Mouse (Mus musculus): ENCODE results near the gene Pycr2.
"Not testable (repeated sequence)": the region's sequence is repeated elsewhere in the genome, so short reads cannot be mapped to it uniquely, and the experiment has no call there.

The Pycr2 gene

DNA sequence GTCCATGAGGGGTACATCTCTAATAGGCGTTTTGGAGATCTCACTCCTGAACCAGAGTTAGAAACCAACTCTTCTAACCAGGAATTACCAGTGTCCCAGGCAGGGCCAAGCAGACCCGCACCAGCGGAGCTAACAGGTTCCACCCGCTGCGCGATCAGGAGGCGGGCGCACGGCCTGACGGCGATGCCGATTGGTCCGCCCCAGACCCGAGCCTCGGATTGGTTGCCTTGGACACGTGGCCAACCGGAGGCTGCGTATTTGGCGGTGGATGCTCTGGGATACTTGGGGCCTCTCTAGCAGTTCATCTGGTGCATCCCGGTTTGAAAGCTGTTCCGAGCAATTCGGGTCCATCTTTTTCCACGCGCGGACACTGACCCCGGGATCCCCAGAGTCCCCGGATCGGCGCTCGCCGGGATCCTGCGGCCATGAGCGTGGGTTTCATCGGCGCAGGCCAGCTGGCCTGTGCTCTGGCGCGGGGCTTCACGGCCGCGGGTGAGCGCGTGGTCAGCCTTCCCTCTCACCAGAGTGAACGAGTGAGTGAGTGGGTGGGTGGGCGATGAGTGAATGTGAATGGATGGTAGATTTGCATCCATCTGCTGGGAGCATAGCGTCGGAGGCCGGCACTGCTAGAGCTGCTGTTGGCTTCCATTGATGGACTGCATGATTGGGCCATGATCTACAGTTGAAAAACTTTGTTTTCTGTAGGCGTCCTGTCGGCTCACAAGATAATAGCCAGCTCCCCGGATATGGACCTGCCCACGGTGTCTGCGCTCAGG is at the start of gene Pycr2:
Gene Pycr2 (plus strand): TSS at position 255 of the 776 bp plus-strand sequence.
- in situ Hi-C loops (cut with MboI, MseI): loop anchor here (5.0 kb wide), 1 partner anchor 73 kb away; no protein-coding TSS in a partner anchor

DNA sequence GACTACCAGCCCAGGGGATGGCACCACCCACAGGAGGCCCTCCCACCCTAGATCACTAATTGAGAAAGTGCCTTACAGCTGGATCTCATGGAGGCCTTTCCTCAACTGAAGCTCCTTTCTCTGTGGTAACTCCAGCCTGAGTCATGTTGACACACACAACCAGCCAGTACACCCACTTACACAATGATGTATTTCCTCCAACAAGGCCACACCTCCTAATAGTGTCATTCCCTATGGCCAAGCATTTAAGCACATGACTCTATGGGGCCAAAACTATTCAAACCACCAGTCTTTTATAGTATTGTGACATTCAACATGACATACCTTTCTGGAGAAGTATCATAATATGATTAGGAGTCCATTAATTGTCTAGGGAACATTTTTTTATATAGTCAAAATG is 45.3 kb upstream of the Pycr2 start:
- in situ Hi-C loops (cut with MboI, MseI): no loop called here

DNA sequence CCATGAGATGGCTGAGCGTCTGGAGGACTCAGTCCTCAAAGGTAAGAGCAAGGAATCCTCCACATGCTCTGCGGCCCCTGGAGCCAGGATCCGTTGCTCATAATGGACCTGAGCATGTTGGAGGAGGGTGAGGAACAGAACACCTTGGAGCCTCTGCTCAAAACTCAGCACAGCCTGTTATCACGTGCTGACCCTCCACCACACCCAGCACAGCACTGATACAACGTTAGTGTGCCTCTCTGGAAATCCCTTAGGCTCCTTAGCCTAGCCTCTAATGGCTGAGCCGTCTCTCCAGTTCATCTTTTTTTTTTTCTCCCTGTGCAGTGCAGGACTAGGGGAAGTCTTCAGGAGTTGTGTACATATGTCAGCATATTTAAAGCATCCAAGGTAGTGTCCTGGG is 44.1 kb upstream of the Pycr2 start:
- in situ Hi-C loops (cut with MboI, MseI): no loop called here

DNA sequence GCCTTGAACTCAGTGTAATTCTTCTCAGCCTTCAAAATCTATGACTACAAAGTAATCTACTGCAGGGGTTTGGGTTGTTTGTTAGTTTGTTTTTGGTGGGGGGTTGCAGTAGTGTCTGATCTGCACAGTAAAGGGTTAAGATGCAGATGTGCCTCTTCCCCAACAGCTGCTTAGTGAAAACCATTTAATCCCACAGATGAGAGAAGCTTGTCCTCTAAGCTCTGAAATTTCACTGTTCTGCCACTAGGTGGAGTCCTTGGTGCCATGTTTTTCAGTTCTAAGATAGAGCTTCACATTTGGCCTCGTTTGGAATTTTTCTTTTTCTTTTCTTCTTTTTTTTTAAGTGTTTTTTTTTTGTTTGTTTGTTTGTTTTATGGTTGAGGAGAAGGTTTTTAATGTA is 40.5 kb upstream of the Pycr2 start:
- in situ Hi-C loops (cut with MboI, MseI): no loop called here

DNA sequence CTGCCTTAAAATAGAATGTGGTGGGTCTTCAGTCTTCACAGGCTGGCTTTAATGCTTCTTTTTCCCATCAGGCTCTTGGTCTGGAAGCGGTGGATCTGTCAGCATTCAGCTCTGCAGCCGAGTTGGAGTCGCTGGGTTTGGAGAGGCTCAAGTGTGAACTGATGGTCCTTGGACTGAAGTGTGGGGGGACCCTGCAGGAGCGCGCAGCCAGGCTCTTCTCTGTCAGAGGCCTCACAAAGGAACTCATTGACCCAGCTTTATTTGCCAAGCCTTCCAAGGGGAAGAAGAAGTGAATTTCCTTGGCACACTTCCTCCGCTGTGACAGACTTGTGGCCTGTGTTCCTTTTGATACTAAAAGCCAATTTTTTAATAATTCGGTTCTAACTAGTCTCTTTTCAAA is 38.1 kb upstream of the Pycr2 start:
- in situ Hi-C loops (cut with MboI, MseI): loop anchor here (5.0 kb wide), 1 partner anchor 101 kb away; no protein-coding TSS in a partner anchor

DNA sequence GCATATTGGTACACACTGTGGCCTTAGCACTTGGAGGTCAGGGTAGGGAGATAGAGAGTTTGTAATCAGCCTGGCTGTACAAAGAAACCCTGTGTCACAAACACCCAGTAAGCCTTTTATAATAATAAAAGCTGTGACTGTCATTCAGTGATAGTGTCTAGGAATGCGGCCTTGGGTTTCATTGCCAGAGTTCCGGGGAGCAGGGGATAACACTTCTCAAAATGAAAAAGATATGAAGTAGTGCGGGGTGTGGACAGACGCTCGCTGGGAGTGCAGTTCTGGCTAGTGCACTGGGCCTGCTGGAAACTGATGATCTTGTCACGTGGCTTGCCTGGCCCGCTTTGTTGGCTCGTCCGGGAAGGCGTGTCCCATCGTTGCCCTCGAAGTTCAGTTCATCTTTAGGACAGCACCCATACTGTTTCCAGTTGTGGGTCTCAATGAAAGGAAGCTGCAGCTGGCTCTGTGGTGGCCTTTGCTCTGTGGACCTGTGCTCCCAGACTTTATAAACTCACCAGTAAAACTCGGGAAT is 33.9 kb upstream of the Pycr2 start:
- in situ Hi-C loops (cut with MboI, MseI): no loop called here

DNA sequence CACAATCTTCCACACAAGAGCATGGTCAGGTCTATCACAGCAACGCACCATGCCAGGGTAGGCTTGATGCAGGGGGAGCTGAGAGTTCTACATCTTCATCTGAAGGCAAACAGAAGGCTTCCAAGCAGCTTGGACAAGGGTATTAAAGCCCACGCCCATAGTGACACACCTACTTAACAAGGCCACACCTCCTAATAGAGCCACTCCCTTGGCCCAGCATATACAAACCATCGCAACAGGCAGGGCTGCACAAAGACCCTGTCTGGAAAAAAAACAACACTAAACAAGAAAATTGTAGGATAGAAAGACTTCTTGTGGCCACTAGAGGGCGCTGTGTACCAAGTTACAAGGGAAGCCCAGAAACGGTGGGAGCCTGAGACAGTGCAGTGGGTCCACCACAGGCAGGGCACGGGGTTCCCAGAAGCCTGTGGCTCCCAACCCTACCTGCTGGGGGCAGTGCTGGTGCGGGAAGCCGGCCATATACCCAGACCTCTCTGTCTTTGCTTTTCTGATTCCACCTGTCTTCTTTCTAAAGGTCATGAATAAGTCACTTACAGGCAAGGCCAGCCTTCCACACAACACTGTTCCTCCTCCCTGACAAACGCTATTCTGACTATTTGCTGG is 30.1 kb upstream of the Pycr2 start:
- in situ Hi-C loops (cut with MboI, MseI): no loop called here

DNA sequence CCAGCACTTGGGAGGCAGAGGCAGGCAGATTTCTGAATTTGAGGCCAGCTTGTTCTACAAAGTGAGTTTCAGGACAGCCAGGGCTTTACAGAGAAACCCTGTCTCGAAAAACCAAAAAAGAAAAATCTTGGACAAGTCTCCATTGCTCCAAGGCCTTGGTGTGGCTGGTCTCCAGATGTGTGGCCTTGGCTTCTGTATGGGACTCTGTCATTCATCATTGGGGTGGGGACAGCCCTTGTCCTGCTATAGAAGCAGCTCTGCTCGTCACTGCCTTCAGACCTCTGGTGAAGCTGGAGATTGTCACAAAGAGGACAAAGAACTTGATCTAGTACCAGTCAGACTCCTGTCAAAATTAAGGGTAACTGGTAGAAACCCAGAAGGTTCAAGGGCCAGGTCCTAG is 29.5 kb upstream of the Pycr2 start:
- in situ Hi-C loops (cut with MboI, MseI): no loop called here

DNA sequence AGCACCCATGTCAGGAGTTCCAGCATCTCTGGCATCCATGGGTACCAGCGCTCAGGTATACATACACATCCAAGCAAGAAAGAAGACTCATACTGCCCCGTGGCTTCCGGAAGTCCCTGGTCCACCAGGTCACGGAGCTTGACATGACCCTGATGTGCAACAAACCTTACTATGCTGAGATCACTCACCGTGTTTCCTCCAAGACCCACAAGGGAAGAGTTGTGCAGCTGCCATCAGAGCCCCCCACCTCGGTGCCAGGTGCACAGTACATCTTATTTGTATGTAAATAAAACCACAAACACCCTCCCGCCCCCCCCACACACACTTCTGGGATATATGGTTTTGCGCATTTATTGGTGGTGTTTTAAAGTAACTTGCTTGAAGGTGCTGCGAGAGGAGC is 29.0 kb upstream of the Pycr2 start:
- in situ Hi-C loops (cut with MboI, MseI): no loop called here

DNA sequence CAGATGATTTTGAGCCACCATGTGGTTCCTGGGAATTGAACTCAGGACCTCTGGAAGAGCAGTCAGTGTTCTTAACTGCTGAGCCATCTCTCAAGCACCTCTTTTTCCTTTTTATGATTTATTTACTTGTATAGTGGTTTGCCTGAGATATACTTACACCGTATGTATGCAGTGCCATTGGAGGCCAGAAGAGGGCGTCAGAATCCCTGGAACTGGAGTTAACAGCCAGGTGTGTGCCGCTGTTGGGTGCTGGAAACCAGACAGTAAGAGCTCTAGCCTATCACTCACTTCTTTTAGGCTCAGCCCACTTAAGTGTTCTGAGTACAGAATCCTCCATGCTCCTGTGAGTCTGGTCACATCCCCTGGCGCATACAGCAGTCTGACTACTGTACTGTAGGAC is 26.6 kb upstream of the Pycr2 start:
- in situ Hi-C loops (cut with MboI, MseI): no loop called here

DNA sequence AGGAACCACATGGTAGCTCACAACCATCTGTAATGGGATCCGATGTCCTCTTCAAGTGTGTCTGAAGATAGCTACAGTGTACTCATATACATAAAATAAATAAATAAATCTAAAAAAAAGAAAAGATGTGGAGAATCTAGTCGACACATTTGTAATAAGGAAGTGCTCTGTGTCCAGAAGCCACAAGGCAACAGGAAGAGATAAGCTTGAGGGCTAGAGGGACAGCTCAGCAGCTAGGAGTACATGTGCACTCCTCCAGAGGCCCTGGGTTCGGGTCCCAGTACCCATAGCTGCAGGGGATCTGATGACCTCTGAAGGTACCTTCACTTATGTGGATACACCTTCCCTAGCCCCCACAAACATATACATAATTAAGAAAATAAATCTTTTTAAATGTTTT is 22.3 kb upstream of the Pycr2 start:
- in situ Hi-C loops (cut with MboI, MseI): no loop called here

DNA sequence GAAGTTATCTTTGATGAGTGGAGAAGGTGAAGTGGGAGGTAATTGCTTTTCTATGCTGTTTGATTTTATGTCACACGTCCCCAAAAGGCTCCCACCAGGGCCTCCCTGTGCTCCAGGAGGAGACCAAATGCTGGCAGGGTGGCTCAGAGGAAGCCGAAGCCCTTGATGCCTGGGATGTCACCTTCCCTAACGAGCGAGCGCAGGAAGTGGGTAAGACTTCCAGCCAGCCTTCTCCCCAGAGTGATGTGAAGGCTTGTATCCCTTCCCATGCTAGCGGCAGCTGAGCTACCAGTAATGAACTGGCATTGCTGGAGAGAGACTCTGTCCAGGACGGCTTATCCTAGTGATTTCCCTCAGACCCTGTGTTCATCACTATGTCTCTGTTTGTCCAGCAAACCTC is 20.4 kb upstream of the Pycr2 start:
- in situ Hi-C loops (cut with MboI, MseI): no loop called here

DNA sequence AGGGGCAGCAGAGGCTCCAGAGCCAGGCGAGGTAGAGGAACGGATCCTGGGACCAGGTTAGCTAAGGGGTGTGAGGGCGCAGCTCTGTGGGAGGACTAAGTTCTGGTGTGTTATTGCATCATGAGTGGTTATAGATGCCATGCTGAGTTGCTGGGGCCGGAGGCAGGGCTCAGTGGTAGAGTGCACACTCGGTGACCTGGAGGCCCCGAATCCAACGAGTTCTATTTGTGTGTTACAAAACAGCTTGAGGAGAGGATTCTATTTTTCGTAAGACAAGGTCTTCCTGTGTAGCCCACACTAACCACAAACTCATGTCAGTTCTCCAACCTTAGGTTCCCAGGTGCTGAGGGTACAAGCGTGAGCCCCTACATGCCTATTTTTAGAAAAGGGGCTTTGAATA is 19.6 kb upstream of the Pycr2 start:
- in situ Hi-C loops (cut with MboI, MseI): no loop called here

DNA sequence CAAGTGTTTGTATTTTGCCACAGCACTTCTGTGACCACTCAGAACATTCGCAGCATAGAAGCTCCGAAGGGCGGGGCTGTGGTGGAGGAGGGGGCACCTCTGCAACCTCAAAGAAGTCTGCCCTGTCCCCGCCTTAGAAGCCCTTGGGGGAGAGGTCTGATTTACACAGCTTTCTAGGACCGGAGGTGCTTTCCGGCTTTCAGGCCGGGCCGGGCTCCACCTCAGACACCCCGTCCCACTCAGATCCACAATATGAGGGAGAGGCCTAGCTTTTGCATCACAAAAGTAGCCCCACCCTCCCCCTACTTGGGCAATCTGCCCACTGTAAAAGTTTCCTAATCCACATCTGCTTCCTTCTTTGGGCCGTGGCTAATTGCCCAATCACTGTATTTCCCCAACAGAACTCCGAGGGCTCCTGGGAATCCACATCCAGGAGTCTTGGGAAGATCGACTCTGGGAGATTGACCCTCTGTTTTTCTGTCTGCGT is 15.5 kb upstream of the Pycr2 start:
- in situ Hi-C loops (cut with MboI, MseI): no loop called here

DNA sequence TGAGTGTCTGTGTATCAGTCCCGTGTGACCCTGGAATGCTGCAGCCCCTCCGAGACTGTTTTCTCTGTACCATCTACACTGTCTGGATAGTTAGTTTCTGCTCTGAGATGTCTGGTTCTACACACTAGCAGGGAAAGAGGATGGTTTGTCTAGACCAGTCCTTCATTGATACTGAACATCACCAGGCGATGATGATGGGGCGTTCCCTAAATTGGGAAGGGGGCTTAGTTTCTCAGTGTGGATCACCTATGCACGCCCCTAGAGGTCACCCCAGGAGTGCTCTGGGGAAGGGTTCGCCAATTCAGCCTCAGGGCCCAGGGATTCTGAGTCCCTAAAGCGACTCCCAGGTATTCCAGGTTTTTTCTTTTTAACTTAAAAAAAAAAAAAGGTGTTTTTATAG is 14.9 kb upstream of the Pycr2 start:
- in situ Hi-C loops (cut with MboI, MseI): no loop called here

DNA sequence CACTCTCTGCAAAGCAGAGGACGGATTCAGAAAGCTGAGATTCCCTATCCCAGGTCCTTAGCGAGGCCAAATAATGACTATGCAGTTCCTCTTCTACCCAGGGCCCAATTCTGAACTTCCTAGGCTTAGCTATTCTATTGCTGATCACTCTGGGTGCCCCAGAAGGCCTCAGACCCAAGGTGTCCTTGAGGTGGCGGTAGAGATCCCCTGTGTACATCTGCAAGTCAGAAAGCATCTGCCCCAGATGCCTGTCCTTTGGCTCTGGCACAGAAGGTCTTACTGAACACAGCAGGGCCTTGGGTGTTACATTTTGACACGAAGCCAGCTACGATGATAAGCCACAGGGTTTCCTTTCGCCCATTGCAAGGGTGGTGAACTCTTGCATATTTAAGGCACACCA is 14.3 kb upstream of the Pycr2 start:
- in situ Hi-C loops (cut with MboI, MseI): no loop called here

DNA sequence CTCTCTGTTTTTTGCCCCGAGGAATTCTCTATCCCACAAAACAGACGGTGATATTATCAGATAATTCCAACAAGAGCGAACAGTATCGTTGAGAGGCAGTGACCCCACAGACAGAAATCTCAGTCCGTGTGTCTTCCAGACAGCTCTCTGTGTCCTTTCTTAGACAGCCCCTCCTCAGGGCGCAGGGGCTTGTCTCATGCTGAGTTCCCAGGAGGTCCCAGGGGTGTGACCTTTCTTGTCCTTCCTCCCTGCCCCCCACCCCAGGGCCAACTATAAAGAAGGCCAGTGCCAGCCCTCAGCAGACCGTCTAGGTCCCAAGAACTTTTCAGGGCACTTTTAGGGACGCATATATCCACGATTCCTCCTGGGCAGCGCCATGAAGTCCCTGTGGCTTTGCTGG is 11.3 kb upstream of the Pycr2 start, which contains the start of gene Lefty2:
Gene Lefty2 (plus strand): TSS at position 301 of the 400 bp plus-strand sequence.
- in situ Hi-C loops (cut with MboI, MseI): no loop called here

DNA sequence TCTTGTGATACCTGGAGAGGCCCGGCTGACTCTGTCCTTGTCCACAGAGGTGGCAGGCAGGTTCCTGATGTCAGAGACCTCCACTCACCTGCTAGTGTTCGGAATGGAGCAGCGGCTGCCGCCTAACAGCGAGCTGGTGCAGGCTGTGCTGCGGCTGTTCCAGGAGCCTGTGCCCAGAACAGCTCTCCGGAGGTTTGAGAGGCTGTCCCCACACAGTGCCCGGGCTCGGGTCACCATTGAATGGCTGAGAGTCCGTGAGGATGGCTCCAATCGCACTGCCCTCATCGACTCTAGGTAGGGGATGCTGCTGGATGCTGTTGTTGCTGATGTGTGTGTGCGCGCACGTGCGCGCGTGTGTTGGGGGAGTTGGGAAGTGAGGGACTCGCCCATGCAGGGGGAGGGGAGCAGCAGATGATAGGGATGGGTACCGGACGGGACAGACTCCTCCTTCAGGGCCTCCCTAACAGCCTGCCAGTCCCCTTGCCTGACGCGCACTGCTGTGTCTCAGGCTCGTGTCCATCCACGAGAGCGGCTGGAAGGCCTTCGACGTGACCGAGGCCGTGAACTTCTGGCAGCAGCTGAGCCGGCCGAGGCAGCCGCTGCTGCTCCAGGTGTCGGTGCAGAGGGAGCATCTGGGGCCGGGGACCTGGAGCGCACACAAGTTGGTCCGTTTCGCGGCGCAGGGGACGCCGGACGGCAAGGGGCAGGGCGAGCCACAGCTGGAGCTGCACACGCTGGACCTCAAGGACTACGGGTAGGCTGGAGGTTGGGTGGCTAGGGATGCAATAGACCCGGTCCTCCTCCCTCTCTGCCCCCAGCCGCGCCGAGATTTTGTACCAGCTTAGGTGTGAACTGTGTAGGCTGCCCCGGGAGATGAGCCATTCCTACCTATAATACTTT is 9.8 kb upstream of the Pycr2 start:
- in situ Hi-C loops (cut with MboI, MseI): not testable (repeated sequence)

DNA sequence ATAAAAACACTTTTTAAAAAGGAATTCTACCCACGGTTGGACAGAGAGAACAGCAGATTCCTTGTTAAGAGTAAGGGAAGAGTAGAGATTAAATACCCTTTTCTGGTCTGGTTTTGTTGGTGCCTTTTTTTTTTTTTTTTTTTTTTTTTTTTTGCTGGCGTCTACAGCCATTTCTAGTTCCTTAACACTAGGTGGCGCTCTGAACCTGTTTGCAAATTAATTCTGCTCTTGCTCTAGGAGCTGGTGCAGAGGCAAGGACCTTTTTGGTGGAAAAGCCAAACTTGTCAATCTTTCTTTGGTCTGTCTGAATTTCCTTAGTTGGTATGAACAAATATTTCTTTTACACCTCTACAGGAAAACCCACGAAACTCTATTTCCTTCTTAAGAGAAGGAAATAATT is 3.0 kb upstream of the Pycr2 start:
- in situ Hi-C loops (cut with MboI, MseI): loop anchor here (5.0 kb wide), 1 partner anchor 76 kb away; no protein-coding TSS in a partner anchor

DNA sequence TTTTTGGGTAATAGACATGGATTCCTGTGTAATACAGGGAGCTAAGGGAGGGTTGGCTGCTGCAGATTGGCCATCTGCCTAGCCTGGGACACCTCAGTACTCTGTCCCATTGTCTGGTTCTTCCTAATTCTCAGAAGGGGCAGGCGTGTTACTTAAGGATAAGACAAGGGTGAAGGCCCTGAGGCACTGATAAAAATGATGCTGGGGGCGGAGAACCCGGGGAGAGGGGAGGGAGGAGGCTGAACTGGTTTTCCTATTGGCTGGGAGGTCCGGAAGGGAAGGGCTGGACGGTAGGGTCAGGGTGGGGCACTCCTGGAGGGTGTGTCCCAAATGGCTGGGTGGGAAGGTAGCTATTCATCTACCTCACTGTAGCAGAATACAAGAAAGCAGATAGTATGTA is 1.2 kb upstream of the Pycr2 start:
- in situ Hi-C loops (cut with MboI, MseI): loop anchor here (5.0 kb wide), 1 partner anchor 74 kb away; no protein-coding TSS in a partner anchor

DNA sequence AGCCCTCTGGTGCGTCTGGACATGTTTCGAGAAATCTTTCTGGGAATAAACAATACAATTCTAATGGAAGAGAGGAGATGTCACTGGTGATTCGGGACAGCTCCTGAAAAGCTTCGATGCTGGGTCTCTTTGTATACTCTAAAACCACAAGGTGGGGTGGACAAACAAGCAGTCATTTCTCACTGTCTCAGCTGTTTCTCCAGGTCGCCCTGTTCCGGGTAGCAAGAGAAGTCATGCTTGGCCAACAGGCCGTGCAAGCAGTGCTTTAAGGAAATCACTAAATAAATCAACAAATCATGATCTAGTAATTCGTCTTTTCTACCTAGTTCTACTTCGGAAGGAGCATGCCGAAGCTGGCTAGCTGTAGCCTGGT is 441 bp upstream of the Pycr2 start:
- in situ Hi-C loops (cut with MboI, MseI): loop anchor here (5.0 kb wide), 1 partner anchor 74 kb away; no protein-coding TSS in a partner anchor

DNA sequence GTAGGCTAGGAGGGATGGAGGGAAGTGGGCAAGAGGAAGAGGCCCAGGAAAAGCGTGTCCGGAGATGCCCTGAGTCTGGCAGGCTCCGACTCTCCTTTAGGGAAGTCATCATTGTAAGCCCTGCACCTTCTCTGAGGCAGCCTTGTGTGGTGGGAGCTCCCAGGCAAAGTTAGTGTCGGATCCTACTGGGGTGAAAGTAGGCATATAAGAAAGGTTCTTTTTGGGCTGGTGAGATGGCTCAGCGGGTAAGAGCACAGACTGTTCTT is 655 bp downstream of the Pycr2 start:
- in situ Hi-C loops (cut with MboI, MseI): loop anchor here (5.0 kb wide), 1 partner anchor 73 kb away; no protein-coding TSS in a partner anchor
